Mouse (Mus musculus) myocyte (in vitro differentiated cells): ENCODE results near the gene Exog. TPM values are rescaled to one million over a fixed set of nuclear protein-coding genes. Genes with fewer than 3 reads are reported as not detected.

Experiments used
- H3K27me3 ChIP-seq: one replicate; pipeline ENCODE4 v1.6.1; 2011; ENCODE audit not compliant: control insufficient read depth, insufficient read depth, insufficient read length
- H3K36me3 ChIP-seq: one replicate; pipeline ENCODE4 v1.6.1; 2011; ENCODE audit not compliant: control insufficient read depth, insufficient read depth
- H3K4me2 ChIP-seq: one replicate; pipeline ENCODE4 v1.6.1; 2011; ENCODE audit warnings: low read depth, control low read depth
- H3K4me3 ChIP-seq: one replicate; pipeline ENCODE4 v1.5.1; 2011; ENCODE audit warnings: mild to moderate bottlenecking, control low read depth, moderate library complexity
- H3K79me2 ChIP-seq: one replicate; pipeline ENCODE4 v1.6.1; 2011; ENCODE audit not compliant: control insufficient read depth, insufficient read depth
- H3ac ChIP-seq: one replicate; pipeline ENCODE4 v1.6.1; 2011; ENCODE audit not compliant: control insufficient read depth, insufficient read length
- CEBPB ChIP-seq: IDR thresholded peaks from 2 replicates; pipeline ENCODE4 v1.6.1; 2011; ENCODE audit warnings: mild to moderate bottlenecking, moderate library complexity; ENCODE audit not compliant: poor library complexity, insufficient read depth, severe bottlenecking
- E2F4 ChIP-seq: IDR thresholded peaks from one replicate; pipeline ENCODE4 v1.6.1; 2011; ENCODE audit warnings: mild to moderate bottlenecking, control low read depth, moderate library complexity; ENCODE audit not compliant: insufficient read depth
- MAX ChIP-seq: IDR thresholded peaks from one replicate; pipeline ENCODE4 v1.6.1; 2011; ENCODE audit warnings: low read depth, mild to moderate bottlenecking, control low read depth
- MYOD1 ChIP-seq, 3 experiments: IDR thresholded peaks; one replicate each; pipeline ENCODE4 v1.6.1; 2011; ENCODE audit warnings: control low read depth in 2 of 3, low read depth in 2 of 3, mild to moderate bottlenecking in 2 of 3, moderate library complexity in 1 of 3; ENCODE audit not compliant: insufficient read length in 2 of 3, control insufficient read depth in 1 of 3
- MYOG ChIP-seq, 3 experiments: IDR thresholded peaks; one replicate each; pipeline ENCODE4 v1.6.1; 2011; ENCODE audit warnings: control low read depth in 2 of 3, low read depth in 2 of 3, mild to moderate bottlenecking in 2 of 3; ENCODE audit not compliant: insufficient read length in 2 of 3, control insufficient read depth in 1 of 3, insufficient read depth in 1 of 3
- POLR2A ChIP-seq: IDR thresholded peaks from one replicate; pipeline ENCODE4 v1.6.1; 2011; ENCODE audit warnings: low read depth, mild to moderate bottlenecking, control low read depth, moderate library complexity; ENCODE audit not compliant: insufficient read length
- POLR2AphosphoS2 ChIP-seq: IDR thresholded peaks from one replicate; pipeline ENCODE4 v1.6.1; 2011; ENCODE audit warnings: low read depth, control low read depth; ENCODE audit not compliant: insufficient read length
- REST ChIP-seq: IDR thresholded peaks from one replicate; pipeline ENCODE4 v1.6.1; 2011; ENCODE audit warnings: mild to moderate bottlenecking, control low read depth, moderate library complexity; ENCODE audit not compliant: insufficient read depth, insufficient read length
- SRF ChIP-seq: IDR thresholded peaks from one replicate; pipeline ENCODE4 v1.6.1; 2011; ENCODE audit warnings: low read depth; ENCODE audit not compliant: control insufficient read depth, insufficient read length
- TCF12 ChIP-seq: IDR thresholded peaks from one replicate; pipeline ENCODE4 v1.6.1; 2011; ENCODE audit warnings: mild to moderate bottlenecking, control low read depth; ENCODE audit not compliant: poor library complexity, insufficient read depth, severe bottlenecking
- TCF3 ChIP-seq: IDR thresholded peaks from one replicate; pipeline ENCODE4 v1.6.1; 2011; ENCODE audit warnings: low read depth, control low read depth; ENCODE audit not compliant: insufficient read length
- USF1 ChIP-seq: IDR thresholded peaks from one replicate; pipeline ENCODE4 v1.6.1; 2011; ENCODE audit warnings: low read depth, mild to moderate bottlenecking, control low read depth, moderate library complexity
- polyA plus RNA-seq: library from polyadenylated mRNA; unstranded; fragments of >200 nt; fragmentation: generic; extraction: Trizol; gene quantifications from one replicate; pipeline ENCODE4 v1.2.1, GENCODE M21; 2012; ENCODE audit warnings: missing spikeins

The Exog gene
- polyA plus RNA-seq, 1 experiment = 4.0 TPM

DNA sequence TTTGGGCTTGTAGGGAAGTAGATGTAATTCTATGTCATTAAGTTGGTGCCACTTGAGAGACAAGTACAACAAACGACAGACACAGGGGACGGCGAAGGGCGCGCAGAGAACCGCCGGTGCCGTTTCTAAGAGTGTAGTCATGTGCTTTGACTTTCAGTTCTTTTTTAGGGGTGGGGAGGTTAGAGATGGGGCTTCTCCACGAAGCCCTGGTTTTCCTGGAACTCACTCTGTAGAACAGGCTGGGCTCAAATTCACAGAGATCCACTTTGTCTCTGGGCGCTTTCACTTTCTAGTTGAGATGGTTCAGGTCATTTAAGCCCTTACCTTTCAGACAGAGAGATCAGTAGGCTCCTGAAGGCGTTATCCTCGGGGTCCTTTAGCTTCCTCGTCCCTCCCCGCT is 11.2 kb downstream of the Exog start:
- no peak for TF ChIP-seq POLR2AphosphoS2
- Histone ChIP-seq H3K36me3 (no peaks in the 10 kb centered on the region), H3K4me3 (no peak overlapping the region), H3K27me3 (no peaks in the 10 kb centered on the region), H3K4me2 (no peak overlapping the region), H3ac (no peak overlapping the region), H3K79me2 (no peaks in the 10 kb centered on the region)

DNA sequence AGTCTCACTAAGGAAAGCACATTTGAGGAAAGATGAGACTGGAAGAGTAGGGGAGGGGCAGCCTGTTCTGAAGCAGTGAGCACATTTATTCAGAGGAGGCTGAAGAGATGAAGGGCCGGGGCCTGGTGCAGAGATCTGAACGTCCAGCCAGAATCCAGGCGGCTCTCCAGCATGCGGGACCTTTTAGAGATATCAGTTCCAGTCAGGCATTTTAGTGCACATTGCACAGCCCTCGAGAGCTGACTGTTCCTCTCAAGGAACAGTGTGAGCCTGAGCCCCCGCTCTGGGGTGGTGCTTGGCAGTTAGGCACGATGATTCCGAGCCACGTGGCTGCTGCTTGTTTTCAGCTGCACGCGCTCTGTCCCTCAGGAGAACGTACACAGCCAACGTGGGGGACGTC is 12.4 kb downstream of the Exog start:
- no peaks in the 10 kb centered on the region for H3K79me2 ChIP-seq
- TF ChIP-seq MYOD1 (IDR thresholded peaks at IDR 0.05; ENCODE audit: control insufficient read depth in 1 of 3, insufficient read length in 2 of 3, low read depth in 2 of 3) (no peak), USF1 (no peak), E2F4 (no peak), MAX (no peak)
- H3K4me3 ChIP-seq = no peak overlapping the region
- no peaks in the 10 kb centered on the region for H3K27me3 ChIP-seq
- no peak overlapping the region for H3K4me2 ChIP-seq
- H3ac ChIP-seq = no peak overlapping the region
- no peaks in the 10 kb centered on the region for H3K36me3 ChIP-seq

DNA sequence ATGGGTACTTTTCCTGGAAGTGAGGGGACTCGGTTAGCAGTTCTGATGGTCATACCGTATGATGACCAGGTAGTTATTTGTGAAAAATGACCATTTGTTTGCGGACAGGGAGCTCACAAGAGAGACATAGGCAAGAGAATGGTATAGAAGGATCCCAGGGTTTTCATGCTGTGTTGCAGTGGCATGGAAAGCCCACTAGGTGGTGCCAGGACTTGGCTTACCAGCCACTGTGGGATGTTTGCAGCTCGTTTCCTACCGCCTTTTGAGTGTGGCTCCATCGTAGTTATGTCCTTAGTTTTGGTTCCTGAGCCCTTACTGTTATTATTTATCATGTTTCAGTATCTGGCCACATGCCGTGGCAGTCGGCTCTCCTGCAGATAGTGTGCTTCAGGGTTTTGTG is 15.7 kb downstream of the Exog start:
- Histone ChIP-seq H3K4me3 (no peak overlapping the region), H3K79me2 (no peaks in the 10 kb centered on the region), H3K4me2 (no peak overlapping the region), H3K27me3 (no peaks in the 10 kb centered on the region), H3K36me3 (peaks cover 4% of the 10 kb centered on the region), H3ac (no peak overlapping the region)
- TF ChIP-seq MYOD1 (IDR thresholded peaks at IDR 0.05; ENCODE audit: control insufficient read depth in 1 of 3, insufficient read length in 2 of 3, low read depth in 2 of 3) = no peak

DNA sequence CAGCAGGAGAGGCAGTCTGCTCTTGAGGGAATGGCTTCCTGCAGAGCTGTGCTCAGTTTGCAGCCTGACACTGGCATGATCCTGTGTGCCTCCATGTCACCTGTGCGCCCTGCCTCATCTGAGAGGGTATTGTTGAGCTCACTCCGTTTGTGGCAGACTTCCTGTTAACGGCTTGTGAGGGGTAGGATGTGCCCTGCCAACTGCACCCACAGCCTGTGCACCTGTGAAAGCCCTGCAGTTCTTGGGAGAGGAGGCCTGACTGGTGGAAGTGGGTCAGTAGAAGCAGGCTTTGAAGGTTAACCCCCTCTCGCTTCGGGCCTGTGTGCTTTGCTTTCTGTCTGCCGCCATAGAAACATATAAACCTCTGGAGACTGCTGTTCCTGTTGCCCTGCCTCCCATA is 20.3 kb downstream of the Exog start:
- no peak for TF ChIP-seq E2F4
- TF ChIP-seq CEBPB = no peak
- TF ChIP-seq POLR2A = no peak
- TF ChIP-seq REST = no peak
- no peak for TF ChIP-seq MYOG (IDR thresholded peaks at IDR 0.05; ENCODE audit: control insufficient read depth in 1 of 3, insufficient read depth in 1 of 3, insufficient read length in 2 of 3, low read depth in 2 of 3)
- no peak for TF ChIP-seq MYOD1 (IDR thresholded peaks at IDR 0.05; ENCODE audit: control insufficient read depth in 1 of 3, insufficient read length in 2 of 3, low read depth in 2 of 3)
- TF ChIP-seq USF1 = no peak
- no peak for TF ChIP-seq TCF12
- no peak for TF ChIP-seq TCF3
- no peak for TF ChIP-seq POLR2AphosphoS2
- TF ChIP-seq MAX = no peak
- TF ChIP-seq SRF = no peak
- Histone ChIP-seq H3ac (no peak overlapping the region), H3K36me3 (peaks cover 4% of the 10 kb centered on the region), H3K79me2 (no peaks in the 10 kb centered on the region), H3K4me2 (no peak overlapping the region), H3K4me3 (no peak overlapping the region), H3K27me3 (no peaks in the 10 kb centered on the region)

DNA sequence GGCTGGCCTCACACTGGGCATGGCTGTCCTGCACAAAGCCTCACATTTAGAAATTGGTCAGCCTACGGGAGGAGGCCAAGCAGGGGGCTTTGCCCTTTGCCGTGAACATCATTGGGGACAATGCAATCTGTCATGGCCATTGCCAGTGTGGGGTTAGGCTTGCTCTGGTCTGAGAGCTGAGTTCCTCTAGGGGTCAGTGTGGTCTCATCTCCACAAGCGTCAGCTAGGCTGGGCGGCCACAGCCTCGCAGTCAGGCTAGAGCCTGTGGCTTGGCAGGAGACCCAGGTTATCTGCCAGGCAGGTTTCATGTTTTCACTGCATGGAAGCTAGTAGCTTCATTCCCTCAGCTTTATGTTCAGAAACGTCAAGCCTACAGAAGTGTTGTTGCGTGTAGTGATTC is 20.9 kb downstream of the Exog start:
- H3K27me3 ChIP-seq = no peaks in the 10 kb centered on the region
- no peak overlapping the region for H3K4me2 ChIP-seq
- no peak overlapping the region for H3ac ChIP-seq
- TF ChIP-seq E2F4 = no peak
- TF ChIP-seq MYOD1 (IDR thresholded peaks at IDR 0.05; ENCODE audit: control insufficient read depth in 1 of 3, insufficient read length in 2 of 3, low read depth in 2 of 3) = peak in 1 of 3 experiments; percentile 2
- TF ChIP-seq MYOG (IDR thresholded peaks at IDR 0.05; ENCODE audit: control insufficient read depth in 1 of 3, insufficient read depth in 1 of 3, insufficient read length in 2 of 3, low read depth in 2 of 3) = peak in 1 of 3 experiments; percentile 39
- no peak for TF ChIP-seq POLR2A
- no peaks in the 10 kb centered on the region for H3K79me2 ChIP-seq
- peaks cover 4% of the 10 kb centered on the region for H3K36me3 ChIP-seq
- H3K4me3 ChIP-seq = no peak overlapping the region

DNA sequence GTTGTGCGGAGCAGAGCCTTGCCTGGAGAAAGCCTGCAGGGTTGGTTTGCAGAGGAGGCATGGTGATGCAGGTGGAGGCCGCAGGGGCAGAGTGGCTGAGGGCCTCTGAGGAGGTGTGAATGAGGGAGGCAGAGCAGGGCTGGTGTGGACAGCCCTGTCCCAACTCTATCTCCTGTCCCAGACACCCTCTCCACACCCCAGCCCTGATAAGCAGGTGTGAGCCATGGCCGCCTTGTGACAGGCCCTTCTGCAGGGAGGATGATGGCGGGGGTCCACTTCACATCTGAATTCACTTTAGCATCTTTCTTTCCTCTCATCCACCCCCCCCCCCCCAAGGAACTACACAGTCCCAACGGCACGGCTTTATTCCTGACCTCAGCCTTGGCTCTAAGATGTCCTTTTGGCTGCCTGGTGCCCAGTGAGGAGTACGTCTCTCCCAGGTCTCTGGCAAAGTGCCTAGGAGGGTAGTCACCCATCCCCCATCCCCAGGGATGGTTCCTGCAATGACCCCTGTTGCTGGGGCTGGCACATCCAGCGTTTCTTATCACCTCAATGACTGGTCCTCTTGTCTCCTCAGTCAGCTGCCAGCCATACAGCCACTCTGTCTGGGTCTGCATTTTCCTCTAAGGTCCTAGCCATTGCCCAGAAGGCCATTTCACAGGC is 25.1 kb downstream of the Exog start:
- H3ac ChIP-seq = no peak overlapping the region
- H3K36me3 ChIP-seq = no peaks in the 10 kb centered on the region
- no peaks in the 10 kb centered on the region for H3K27me3 ChIP-seq
- H3K4me2 ChIP-seq = no peak overlapping the region
- TF ChIP-seq MYOG (IDR thresholded peaks at IDR 0.05; ENCODE audit: control insufficient read depth in 1 of 3, insufficient read depth in 1 of 3, insufficient read length in 2 of 3, low read depth in 2 of 3) (no peak), MYOD1 (IDR thresholded peaks at IDR 0.05; ENCODE audit: control insufficient read depth in 1 of 3, insufficient read length in 2 of 3, low read depth in 2 of 3) (no peak), CEBPB (no peak), REST (no peak), SRF (no peak), USF1 (no peak), MAX (no peak), TCF12 (no peak), POLR2AphosphoS2 (no peak), POLR2A (no peak), E2F4 (no peak), TCF3 (no peak)
- no peak overlapping the region for H3K4me3 ChIP-seq
- H3K79me2 ChIP-seq = no peaks in the 10 kb centered on the region
